Mouse (Mus musculus): Measurements from ENCODE around the gene Olfml2a.
A peak's percentile ranks its signal among the peaks of the same experiment; 100 is the strongest.
"Not testable (repeated sequence)": the region's sequence is repeated elsewhere in the genome, so short reads cannot be mapped to it uniquely, and the experiment has no call there.

Olfml2a gene

GRCm38 (mm10) chr2:38986580-38986979 is 54.8 kb downstream of the Olfml2a start:
- no peak for DNase-seq (ENCODE audit: low spot score)

DNA sequence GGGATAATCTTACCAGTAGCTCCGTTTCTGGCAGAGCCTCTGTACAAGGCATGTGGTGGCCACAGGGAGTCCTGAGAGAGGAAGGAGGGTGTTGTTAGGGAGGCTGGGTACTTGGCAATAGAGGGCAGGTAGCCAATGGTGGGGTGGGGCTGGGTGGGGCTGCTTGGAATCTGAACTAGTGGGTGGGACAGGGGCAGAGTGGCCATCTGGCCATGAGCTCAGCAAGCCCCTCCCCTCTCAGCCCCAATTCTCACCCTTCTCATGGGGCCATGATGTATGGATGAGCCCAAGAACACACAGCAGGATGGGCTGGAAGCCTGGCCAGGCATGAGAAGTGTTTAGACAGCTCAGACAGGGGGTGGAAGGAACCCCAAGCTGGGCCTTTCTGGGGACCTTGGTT is 55.6 kb downstream of the Olfml2a start:
- DNase-seq (ENCODE audit: low spot score) = no peak

DNA sequence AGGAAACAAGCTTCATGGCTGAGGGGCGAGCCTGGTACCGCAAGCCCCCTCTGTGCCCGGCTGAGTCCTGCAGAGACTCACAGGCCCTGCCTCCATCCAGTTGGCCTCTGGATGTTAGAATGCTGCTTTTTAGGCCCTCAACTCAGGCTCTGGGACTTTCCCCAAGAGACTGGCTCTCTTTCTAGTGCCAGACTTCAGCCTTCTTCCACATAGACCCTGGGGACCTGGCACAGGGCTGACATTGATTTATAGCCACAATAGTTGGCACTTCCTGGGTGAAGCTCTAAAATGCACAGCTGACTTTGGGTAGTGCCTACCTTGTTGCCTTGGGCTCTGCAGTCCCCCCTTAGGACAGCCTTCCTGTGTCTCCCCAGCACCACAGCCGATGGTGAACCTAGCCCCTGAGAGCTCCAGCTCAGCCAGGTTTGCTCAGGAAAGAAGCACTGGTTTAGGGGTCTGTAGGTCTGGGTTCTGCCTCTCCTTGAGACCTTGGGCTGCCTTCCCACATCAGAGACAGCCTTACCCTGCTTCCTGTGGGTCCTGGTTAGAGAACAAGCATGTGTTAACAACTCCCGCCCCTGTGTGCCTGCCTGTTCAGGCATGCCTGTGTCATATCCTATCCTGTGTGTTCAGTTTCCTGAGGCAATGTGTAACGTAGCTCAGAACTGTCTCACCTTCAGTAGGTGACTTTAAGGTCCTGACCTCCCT is 56.2 kb downstream of the Olfml2a start:
- DNase-seq (ENCODE audit: low spot score) = no peak

DNA sequence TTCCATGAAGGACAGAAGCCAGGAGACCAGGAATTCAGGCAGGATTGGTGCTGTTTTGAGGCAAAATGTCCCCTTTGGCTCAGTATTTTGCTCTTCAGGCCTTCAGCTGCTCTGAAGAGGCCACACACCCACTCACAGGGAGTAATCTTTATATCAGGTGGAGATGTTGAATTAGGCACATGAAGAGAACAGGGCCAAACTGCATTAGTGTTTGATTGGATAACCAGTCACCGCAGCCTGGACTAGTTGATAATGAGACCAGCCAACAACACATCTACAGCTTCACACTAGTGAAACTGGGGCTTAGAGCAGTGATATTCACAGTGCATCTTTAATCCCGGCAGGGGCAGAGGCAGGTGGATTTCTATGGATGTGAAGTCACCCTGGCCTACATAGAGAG is 57.2 kb downstream of the Olfml2a start:
- no peak for DNase-seq (ENCODE audit: low spot score)

DNA sequence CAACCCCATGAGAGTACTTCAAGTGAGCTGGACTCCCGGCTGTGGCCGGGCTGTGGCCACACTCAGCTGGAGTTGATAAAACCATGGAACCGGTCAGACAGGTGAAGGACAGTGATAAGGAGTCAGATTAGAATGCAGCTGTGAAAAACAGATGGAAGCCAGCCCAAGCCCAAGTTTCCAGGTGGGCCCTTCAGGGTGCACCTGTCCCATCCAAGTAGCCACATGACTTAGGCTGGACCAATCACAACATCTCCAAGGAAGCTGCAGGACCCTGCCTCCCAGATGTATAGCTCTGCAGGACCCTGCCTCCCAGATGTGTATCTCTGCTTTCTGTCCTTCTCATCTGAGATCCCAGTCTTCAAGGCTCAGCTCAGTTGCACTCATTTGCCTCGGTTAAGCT is 60.2 kb downstream of the Olfml2a start:
- DNase-seq (ENCODE audit: low spot score) = no peak

GRCm38 (mm10) chr2:38992452-38992851 is 60.7 kb downstream of the Olfml2a start:
- DNase-seq (ENCODE audit: low spot score) = no peak

DNA sequence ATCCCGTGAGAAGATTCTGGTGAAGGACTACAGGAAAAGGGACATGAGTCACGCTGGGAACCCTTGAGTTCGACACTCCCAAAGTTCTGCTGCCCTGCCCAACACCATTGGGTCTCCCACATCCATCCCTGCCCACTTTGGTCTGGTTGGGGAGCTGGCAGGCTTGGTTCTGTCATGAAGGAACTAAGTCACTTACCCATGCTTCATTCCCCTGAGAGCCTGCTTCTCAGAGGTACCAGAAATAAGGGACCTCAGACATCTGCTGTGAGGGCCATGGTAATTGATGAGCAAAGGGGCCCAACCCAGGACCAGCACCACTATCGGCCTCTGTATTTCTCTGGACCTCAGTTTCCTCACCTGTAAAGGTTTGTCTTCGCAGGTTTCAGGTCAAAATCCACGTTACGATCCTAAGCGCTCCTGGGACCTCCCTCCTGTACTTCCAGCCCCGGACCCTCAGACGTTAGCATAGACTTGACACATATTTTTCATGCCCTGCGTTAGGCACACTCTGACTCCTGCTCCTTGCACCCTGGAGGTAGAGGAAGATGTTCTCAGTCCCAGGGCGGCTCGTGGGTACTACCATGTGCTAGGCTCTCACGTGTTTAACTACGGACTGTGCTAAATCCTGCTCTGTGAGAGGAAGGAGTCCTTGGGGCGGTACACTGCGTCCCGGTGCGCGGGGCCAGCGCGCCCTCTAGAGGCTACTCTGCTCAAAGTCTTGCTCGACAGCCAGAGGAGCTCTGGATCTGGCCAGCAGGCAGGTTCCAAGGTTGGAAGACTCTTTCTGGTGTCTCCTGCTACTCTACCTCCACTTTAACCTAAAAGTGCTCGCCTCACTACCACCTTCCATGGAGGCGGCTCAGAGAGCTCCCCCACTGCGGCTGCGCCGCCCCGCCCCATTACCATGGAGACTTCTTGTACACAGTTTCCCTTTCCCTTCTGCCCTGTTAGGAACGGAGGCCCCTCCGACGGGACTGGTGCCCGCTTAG is 65.9 kb downstream of the Olfml2a start, which contains the start of gene Wdr38:
Gene Wdr38 (plus strand): TSS at position 91 of the 989 bp plus-strand sequence.
- peak; percentile 82 for DNase-seq (ENCODE audit: low spot score)

DNA sequence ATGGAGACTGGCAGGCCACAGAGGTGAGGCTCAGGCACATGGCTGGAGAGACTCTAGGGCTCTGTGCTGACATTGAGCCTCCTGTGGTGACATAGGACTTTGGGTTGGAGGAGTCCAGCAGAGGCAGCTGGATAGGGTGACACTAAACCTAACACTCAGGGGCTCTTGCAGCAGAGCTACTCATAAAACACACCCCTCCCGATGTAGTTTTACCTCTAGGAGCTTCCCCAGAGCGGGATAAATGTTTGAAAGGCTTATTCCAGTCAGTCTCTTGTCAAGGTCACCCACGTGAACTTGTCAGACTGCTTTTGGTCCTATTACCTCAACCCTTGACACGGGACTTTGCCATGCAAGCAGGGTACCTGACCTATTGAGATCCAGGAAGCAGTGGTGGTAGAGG is 67.6 kb downstream of the Olfml2a start:
- no peak for DNase-seq (ENCODE audit: low spot score)

GRCm38 (mm10) chr2:38999910-39000586 is 68.3 kb downstream of the Olfml2a start:
- no peak for DNase-seq (ENCODE audit: low spot score)

- no peak for DNase-seq (ENCODE audit: low spot score)
Measured at GRCm38 (mm10) chr2:39000587-39000919, 68.8 kb downstream of the Olfml2a start.

GRCm38 (mm10) chr2:39001866-39002265 is 70.1 kb downstream of the Olfml2a start:
- DNase-seq (ENCODE audit: low spot score) = no peak

- DNase-seq (ENCODE audit: low spot score) = no peak
Measured at GRCm38 (mm10) chr2:39003106-39003505, 71.3 kb downstream of the Olfml2a start.

DNA sequence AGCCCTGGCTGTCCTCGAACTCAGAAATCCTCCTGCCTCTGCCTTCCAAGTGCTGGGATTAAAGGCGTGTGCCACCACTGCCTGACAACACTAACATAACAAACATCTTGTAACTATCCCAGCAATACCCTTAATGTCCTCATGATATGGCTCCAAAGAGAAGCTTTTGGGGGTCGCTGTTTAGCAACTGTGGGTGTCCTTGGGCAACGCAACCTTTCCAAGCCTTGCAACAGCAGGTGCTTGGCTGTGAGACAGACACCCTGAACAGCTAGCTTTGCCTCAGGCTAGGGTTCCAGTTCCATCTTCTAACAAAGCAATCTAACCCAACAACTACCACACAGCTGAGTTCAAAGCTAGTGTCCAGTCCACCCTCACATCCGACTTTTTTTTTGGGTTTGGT is 71.7 kb downstream of the Olfml2a start:
- no peak for DNase-seq (ENCODE audit: low spot score)

GRCm38 (mm10) chr2:39004372-39004771 is 72.6 kb downstream of the Olfml2a start:
- peak; percentile 28 for DNase-seq (ENCODE audit: low spot score)

DNA sequence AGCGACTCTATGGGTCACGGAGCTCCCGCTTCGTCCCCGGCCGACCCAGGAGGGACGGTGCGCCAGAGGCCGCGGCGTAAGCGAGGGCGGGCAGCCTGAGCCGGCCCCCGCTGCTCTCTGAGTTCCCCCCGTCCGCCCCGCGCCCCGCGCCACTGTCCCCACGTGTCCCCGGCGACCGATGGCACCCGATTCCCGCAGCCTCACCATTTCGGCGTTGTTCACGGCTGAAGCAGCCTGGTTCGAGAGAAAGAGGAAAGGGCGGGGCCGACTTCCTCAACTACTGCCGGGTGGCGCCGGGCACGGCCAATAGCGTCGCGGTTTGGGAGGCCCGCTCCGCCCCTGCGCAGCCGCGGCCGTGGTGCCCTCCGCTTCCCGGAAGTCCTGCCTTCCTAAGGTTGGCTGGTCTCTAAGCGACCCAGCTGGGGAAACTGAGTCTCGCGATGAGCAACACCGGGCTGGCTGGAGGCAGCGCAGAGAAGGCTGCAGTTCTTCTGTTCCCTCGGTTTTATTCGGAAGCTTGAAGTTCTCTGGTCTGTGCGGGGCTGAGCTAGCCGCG is 73.2 kb downstream of the Olfml2a start, which contains the start of gene Arpc5l:
Gene Arpc5l (plus strand): TSS at position 469 of the 556 bp plus-strand sequence.
- DNase-seq (ENCODE audit: low spot score) = peak; percentile 85

DNA sequence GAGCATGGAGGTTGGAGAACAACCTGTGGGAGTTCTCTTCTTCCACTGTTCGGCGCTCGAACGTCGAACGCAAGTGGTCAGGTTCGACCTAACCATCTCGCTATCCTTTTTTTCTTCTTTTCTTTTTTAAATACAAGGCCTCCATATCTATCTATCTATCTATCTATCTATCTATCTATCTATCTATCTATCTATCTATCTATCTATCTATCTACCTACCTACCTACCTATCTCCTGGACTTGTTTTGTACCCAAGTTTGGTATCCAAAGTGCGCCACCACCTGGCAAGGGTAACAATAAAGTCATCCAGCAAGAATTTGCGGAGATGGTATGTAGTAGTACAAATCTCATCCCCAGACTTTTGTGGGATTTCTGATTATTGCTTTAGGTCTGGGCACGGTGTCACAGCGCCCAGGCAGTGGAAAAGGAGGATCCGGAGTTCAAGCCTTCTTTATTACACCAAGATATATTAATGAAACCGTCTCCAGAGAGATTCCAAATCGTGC is 73.8 kb downstream of the Olfml2a start, which contains the start of gene Rpl35:
Gene Rpl35 (minus strand): TSS at position 51 of the 506 bp plus-strand sequence.
- DNase-seq (ENCODE audit: low spot score) = peak; percentile 50

GRCm38 (mm10) chr2:39006149-39006730 is 74.5 kb downstream of the Olfml2a start:
- DNase-seq (ENCODE audit: low spot score) = no peak

GRCm38 (mm10) chr2:39007865-39008264 is 76.1 kb downstream of the Olfml2a start:
- DNase-seq (ENCODE audit: low spot score) = peak; percentile 90

- peak; percentile 37 for DNase-seq (ENCODE audit: low spot score)
Measured at GRCm38 (mm10) chr2:39008350-39008851, 76.6 kb downstream of the Olfml2a start.

- DNase-seq (ENCODE audit: low spot score) = peak; percentile 55
Measured at GRCm38 (mm10) chr2:39008954-39009365, 77.2 kb downstream of the Olfml2a start.

- DNase-seq (ENCODE audit: low spot score) = not testable (repeated sequence)
Measured at GRCm38 (mm10) chr2:39010144-39010543, 78.4 kb downstream of the Olfml2a start.
